Mouse (Mus musculus) embryonic facial prominence, embryonic 10.5 days (tissue): ENCODE results near the gene Tcaf3. TPM values are rescaled to one million over a fixed set of nuclear protein-coding genes. Genes with fewer than 3 reads are reported as not detected.

ENCODE experiments used
- polyA plus RNA-seq: library from polyadenylated mRNA; unstranded; fragments of >200 nt; fragmentation: Nextera tagmentation; extraction: Ambion mirVana; gene quantifications from 2 replicates; pipeline ENCODE4 v1.2.1, GENCODE M21; 2016

Tcaf3 gene
- polyA plus RNA-seq, 1 experiment from 2014 or later: not detected

Other genes starting within 250 kb of the Tcaf3 start
- 93.8 and 96.9 TPM in 2 replicates for gene Zyx, start 248.1 kb downstream of the Tcaf3 start, polyA plus RNA-seq
- gene Epha1, start 224.4 kb downstream of the Tcaf3 start, polyA plus RNA-seq: 3.9 and 5.1 TPM in 2 replicates
- gene Tas2r143, start 197.5 kb downstream of the Tcaf3 start, polyA plus RNA-seq: not detected in 2 replicates
- gene Tas2r135, start 192.3 kb downstream of the Tcaf3 start, polyA plus RNA-seq: not detected in 2 replicates
- gene Tas2r126, start 163.2 kb downstream of the Tcaf3 start, polyA plus RNA-seq: not detected in 2 replicates
- gene Olfr458, start 132.5 kb downstream of the Tcaf3 start, polyA plus RNA-seq: not detected in 2 replicates
- gene Olfr457, start 121.4 kb downstream of the Tcaf3 start, polyA plus RNA-seq: not detected in 2 replicates
- gene Olfr456, start 110.5 kb downstream of the Tcaf3 start, polyA plus RNA-seq: not detected in 2 replicates
- gene Olfr455, start 50.1 kb downstream of the Tcaf3 start, polyA plus RNA-seq: not detected in 2 replicates
- 4.3 and 4.6 TPM in 2 replicates for gene Tcaf2, start 47.6 kb upstream of the Tcaf3 start, polyA plus RNA-seq
- gene Tcaf1, start 112.4 kb upstream of the Tcaf3 start, polyA plus RNA-seq: 93.0 and 94.1 TPM in 2 replicates
- not detected in 2 replicates for gene Olfr453, start 141.7 kb upstream of the Tcaf3 start, polyA plus RNA-seq
- not detected in 2 replicates for gene Olfr38, start 158.7 kb upstream of the Tcaf3 start, polyA plus RNA-seq
- not detected in 2 replicates for gene Olfr452, start 187.4 kb upstream of the Tcaf3 start, polyA plus RNA-seq
- not detected in 2 replicates for gene Olfr450, start 214.2 kb upstream of the Tcaf3 start, polyA plus RNA-seq
- gene Olfr449, start 236.7 kb upstream of the Tcaf3 start, polyA plus RNA-seq: not detected in 2 replicates